ENCODE assay signal across 11 mouse cellular contexts in genomic region chr13:56774304-56774703, GRCm38 (mm10). TPM values are rescaled to one million over a fixed set of nuclear protein-coding genes. Genes with fewer than 3 reads are reported as not detected.
DNase-seq lines count a peak whose midpoint lies in the region; ATAC-seq and TF ChIP-seq lines count a peak whose summit lies in the region.
"Had no signal": no experiment of that assay in that cellular context is flagged by ENCODE, and none has a peak within 500 bp of the region (broad histone marks: within the 10 kb centered on the region; RNA-seq: fewer than 3 reads in every experiment).

No protein-coding gene starts in this region.

- H3K4me2 ChIP-seq in embryonic facial prominence, embryonic 11.5 days (ENCODE audit: low read depth, low read length) = no peak overlapping the region
- H3K4me2 ChIP-seq in forebrain, embryonic 13.5 days = peak overlapping the region; percentile 43
- no peak overlapping the region for H3K4me2 ChIP-seq in kidney, embryonic 14.5 days (replicated peaks; ENCODE audit: low read depth, low read length)
- H3K4me2 ChIP-seq: embryonic facial prominence, embryonic 15.5 days had no signal

- no peaks in the 10 kb centered on the region for H3K27me3 ChIP-seq in embryonic facial prominence, embryonic 11.5 days (ENCODE audit: control insufficient read depth, insufficient read depth, low read length)
- H3K27me3 ChIP-seq in embryonic facial prominence, embryonic 10.5 days (replicated peaks; ENCODE audit: low read depth, poor library complexity, severe bottlenecking) = no peaks in the 10 kb centered on the region
- H3K27me3 ChIP-seq in forebrain, embryonic 13.5 days = no peaks in the 10 kb centered on the region
- H3K27me3 ChIP-seq in heart, embryonic 10.5 days (ENCODE audit: insufficient read depth, poor library complexity, severe bottlenecking) = no peaks in the 10 kb centered on the region; the same call in 1 of the 2 replicates
- no peaks in the 10 kb centered on the region for H3K27me3 ChIP-seq in kidney, embryonic 14.5 days (ENCODE audit: control insufficient read depth, insufficient read depth, low read length)
- H3K27me3 ChIP-seq: embryonic facial prominence, embryonic 15.5 days had no signal

- TF ChIP-seq CTCF in olfactory bulb, adult 2 months (IDR thresholded peaks at IDR 0.05; ENCODE audit: insufficient read depth, low read depth, low read length) = no peak

- peak; percentile 34 for DNase-seq in embryonic facial prominence, embryonic 11.5 days (ENCODE audit: low spot score)
- no peak for DNase-seq in embryonic facial prominence, embryonic 10.5 days (ENCODE audit: low spot score)
- DNase-seq in heart, embryonic 10.5 days (ENCODE audit: low spot score) = no peak
- DNase-seq in left cerebral cortex, adult 11 months (ENCODE audit: low spot score) = no peak
- DNase-seq: heart, adult 18-20 months had no signal

- H3K9ac ChIP-seq in embryonic facial prominence, embryonic 11.5 days (replicated peaks; ENCODE audit: low read length) = no peak overlapping the region
- H3K9ac ChIP-seq in forebrain, embryonic 13.5 days = peak overlapping the region; percentile 46
- no peak overlapping the region for H3K9ac ChIP-seq in kidney, embryonic 14.5 days (ENCODE audit: low read depth, low read length)
- H3K9ac ChIP-seq: embryonic facial prominence, embryonic 15.5 days had no signal

- 50% methylated on average over 5 of the region's 5 CpGs for WGBS in embryonic facial prominence, embryonic 11.5 days
- 45% methylated on average over 5 of the region's 5 CpGs for WGBS in embryonic facial prominence, embryonic 10.5 days
- WGBS in forebrain, embryonic 13.5 days = 6% methylated on average over 5 of the region's 5 CpGs
- WGBS in olfactory bulb, adult 2 months = 9% methylated on average over 5 of the region's 5 CpGs
- 60% methylated on average over 5 of the region's 5 CpGs for WGBS in heart, embryonic 10.5 days
- WGBS in kidney, embryonic 14.5 days = 57% methylated on average over 5 of the region's 5 CpGs

- no peaks in the 10 kb centered on the region for H3K4me1 ChIP-seq in embryonic facial prominence, embryonic 11.5 days (ENCODE audit: control insufficient read depth, insufficient read depth, low read length)
- H3K4me1 ChIP-seq in embryonic facial prominence, embryonic 10.5 days = peaks cover 27% of the 10 kb centered on the region
- peaks cover 43% of the 10 kb centered on the region for H3K4me1 ChIP-seq in forebrain, embryonic 13.5 days
- H3K4me1 ChIP-seq in olfactory bulb, adult 2 months (ENCODE audit: control insufficient read depth, insufficient read depth, low read length) = peaks cover 53% of the 10 kb centered on the region
- H3K4me1 ChIP-seq in heart, embryonic 10.5 days = peaks cover 59% of the 10 kb centered on the region
- H3K4me1 ChIP-seq in kidney, embryonic 14.5 days (ENCODE audit: control insufficient read depth, insufficient read depth, low read length) = 0 out of 2 replicates have a peak, but pooled peaks cover 3% of the 10 kb centered on the region
- H3K4me1 ChIP-seq: embryonic facial prominence, embryonic 15.5 days had no signal

- no peak; the same call in 1 of the 2 replicates for ATAC-seq in embryonic facial prominence, embryonic 11.5 days (replicated peaks; ENCODE audit: insufficient number of reproducible peaks, low FRiP score, low TSS enrichment, low read depth)
- ATAC-seq in forebrain, embryonic 13.5 days = peak; percentile 80
- peak; percentile 93 for ATAC-seq in inflammation-experienced regulatory T-cells, adult 6 months
- ATAC-seq in kidney, embryonic 14.5 days (ENCODE audit: low FRiP score, low TSS enrichment) = no peak

- H3K36me3 ChIP-seq in embryonic facial prominence, embryonic 11.5 days (replicated peaks; ENCODE audit: control insufficient read depth, insufficient read depth, low read depth, low read length) = no peaks in the 10 kb centered on the region
- no peaks in the 10 kb centered on the region for H3K36me3 ChIP-seq in embryonic facial prominence, embryonic 10.5 days (replicated peaks)
- no peaks in the 10 kb centered on the region for H3K36me3 ChIP-seq in forebrain, embryonic 13.5 days (ENCODE audit: poor library complexity, severe bottlenecking)
- H3K36me3 ChIP-seq in heart, embryonic 10.5 days = no peaks in the 10 kb centered on the region
- no peaks in the 10 kb centered on the region for H3K36me3 ChIP-seq in kidney, embryonic 14.5 days (ENCODE audit: control insufficient read depth, insufficient read depth, low read length)
- H3K36me3 ChIP-seq: embryonic facial prominence, embryonic 15.5 days had no signal

- no peak overlapping the region for H3K4me3 ChIP-seq in embryonic facial prominence, embryonic 11.5 days (ENCODE audit: low read depth, low read length)
- H3K4me3 ChIP-seq in embryonic facial prominence, embryonic 10.5 days = no peak overlapping the region
- no peak overlapping the region for H3K4me3 ChIP-seq in forebrain, embryonic 13.5 days
- no peak overlapping the region for H3K4me3 ChIP-seq in olfactory bulb, adult 2 months (ENCODE audit: insufficient read depth, low read depth, low read length)
- no peak overlapping the region for H3K4me3 ChIP-seq in heart, embryonic 10.5 days
- no peak overlapping the region for H3K4me3 ChIP-seq in kidney, embryonic 14.5 days (ENCODE audit: low read length)
- H3K4me3 ChIP-seq: embryonic facial prominence, embryonic 15.5 days had no signal

- no peak overlapping the region for H3K27ac ChIP-seq in embryonic facial prominence, embryonic 11.5 days (replicated peaks; ENCODE audit: low read depth, low read length)
- H3K27ac ChIP-seq in embryonic facial prominence, embryonic 10.5 days (replicated peaks) = no peak overlapping the region
- H3K27ac ChIP-seq in forebrain, embryonic 13.5 days = peak overlapping the region; percentile 91
- H3K27ac ChIP-seq in olfactory bulb, adult 2 months (ENCODE audit: insufficient read depth, low read depth, low read length) = peak overlapping the region; percentile 89
- H3K27ac ChIP-seq in heart, embryonic 10.5 days = no peak overlapping the region
- no peak overlapping the region for H3K27ac ChIP-seq in kidney, embryonic 14.5 days (ENCODE audit: low read depth, low read length)
- H3K27ac ChIP-seq: embryonic facial prominence, embryonic 15.5 days; kidney, postnatal 0 days had no signal

- TF ChIP-seq POLR2A in olfactory bulb, adult 2 months (IDR thresholded peaks at IDR 0.05; ENCODE audit: insufficient read depth, low read depth, low read length) = no peak

- H3K9me3 ChIP-seq in embryonic facial prominence, embryonic 11.5 days (replicated peaks; ENCODE audit: control insufficient read depth, low read length) = no peaks in the 10 kb centered on the region
- H3K9me3 ChIP-seq in embryonic facial prominence, embryonic 10.5 days = no peaks in the 10 kb centered on the region
- no peaks in the 10 kb centered on the region for H3K9me3 ChIP-seq in forebrain, embryonic 13.5 days (replicated peaks)
- no peaks in the 10 kb centered on the region for H3K9me3 ChIP-seq in heart, embryonic 10.5 days
- no peaks in the 10 kb centered on the region for H3K9me3 ChIP-seq in kidney, embryonic 14.5 days (ENCODE audit: control insufficient read depth, low read length)
- H3K9me3 ChIP-seq: embryonic facial prominence, embryonic 15.5 days had no signal

RNA-seq across cellular contexts. Expression of gene Gm45623, which starts 20.7 kb away (rescaled TPM):
- 0.38 TPM in 1 of 2 replicates, not detected in the other for polyA plus RNA-seq in embryonic facial prominence, embryonic 11.5 days (2014; fragmentation: Nextera tagmentation; extraction: Ambion mirVana)
- 0.24 and 0.26 TPM in 2 replicates for polyA plus RNA-seq in embryonic facial prominence, embryonic 10.5 days (2016; fragmentation: Nextera tagmentation; extraction: Ambion mirVana)
- 0.37 and 0.55 TPM in 2 replicates for polyA plus RNA-seq in forebrain, embryonic 13.5 days (2015; fragmentation: Nextera tagmentation; extraction: Ambion mirVana)
- not detected for polyA plus RNA-seq in inflammation-experienced regulatory T-cells, adult 6 months (2017; shearing (Covaris generic))
- polyA plus RNA-seq in olfactory bulb, adult 2 months (2012; ENCODE audit: insufficient read depth, insufficient read length, low replicate concordance, missing spikeins) = not detected in 2 replicates
- 0.49 and 0.67 TPM in 2 replicates for polyA plus RNA-seq in heart, embryonic 10.5 days (2016; fragmentation: Nextera tagmentation; extraction: Ambion mirVana)
- polyA plus RNA-seq in kidney, embryonic 14.5 days (2014; fragmentation: Nextera tagmentation; extraction: Ambion mirVana) = 0.15 TPM in 1 of 2 replicates, not detected in the other
- polyA plus RNA-seq: kidney, postnatal 0 days had no signal

Comparison
In these comparisons a context has a peak if more than half of its experiments do, and no peak if none do; other contexts are left out.
1. ATAC-seq: peak in forebrain, embryonic 13.5 days (single experiment) and inflammation-experienced regulatory T-cells, adult 6 months (single experiment); none in embryonic facial prominence, embryonic 11.5 days (single experiment) and kidney, embryonic 14.5 days (single experiment).
2. H3K27ac ChIP-seq: peak in forebrain, embryonic 13.5 days (single experiment) and olfactory bulb, adult 2 months (single experiment); none in embryonic facial prominence, embryonic 11.5 days (single experiment), embryonic facial prominence, embryonic 10.5 days (single experiment), heart, embryonic 10.5 days (single experiment) and kidney, embryonic 14.5 days (single experiment).